Mouse (Mus musculus) midbrain, embryonic 15.5 days (tissue): ENCODE measurements at regions not wholly inside any gene's neighbourhood (a gene's known extent, or its start where the extent isn't known, plus 50 kb on each side); places are given as distances from the start of the nearest gene placed in this dataset.

Source experiments
- ATAC-seq: fragments of 200-750 bp; cut with Nextera tagmentation; replicated peaks from 2 replicates; pipeline ENCODE4 v1.8.0; 2017; ENCODE audit warnings: moderate TSS enrichment
- H3K27ac ChIP-seq: fragments of 300-500 bp; sonication (generic); 2 replicates; pipeline ENCODE4 v1.5.1; 2015; ENCODE audit warnings: mild to moderate bottlenecking, inconsistent platforms
- H3K27me3 ChIP-seq: fragments of 300-500 bp; sonication (generic); replicated peaks from 2 replicates; pipeline ENCODE4 v1.6.1; 2015; ENCODE audit warnings: inconsistent platforms
- H3K36me3 ChIP-seq: fragments of 300-500 bp; sonication (generic); replicated peaks from 2 replicates; pipeline ENCODE4 v1.6.1; 2015; ENCODE audit warnings: inconsistent platforms
- H3K4me1 ChIP-seq: fragments of 300-500 bp; sonication (generic); 2 replicates; pipeline ENCODE4 v1.6.1; 2015; ENCODE audit warnings: inconsistent platforms
- H3K4me2 ChIP-seq: fragments of 300-500 bp; sonication (generic); 2 replicates; pipeline ENCODE4 v1.6.1; 2015; ENCODE audit warnings: inconsistent platforms, mild to moderate bottlenecking, moderate library complexity
- H3K4me3 ChIP-seq: fragments of 300-500 bp; sonication (generic); 2 replicates; pipeline ENCODE4 v1.5.1; 2015; ENCODE audit warnings: mild to moderate bottlenecking, inconsistent platforms
- H3K9ac ChIP-seq: fragments of 300-500 bp; sonication (generic); 2 replicates; pipeline ENCODE4 v1.6.1; 2015; ENCODE audit warnings: mild to moderate bottlenecking, inconsistent platforms
- H3K9me3 ChIP-seq: fragments of 300-500 bp; sonication (generic); 2 replicates; pipeline ENCODE4 v1.6.1; 2016; ENCODE audit warnings: inconsistent platforms
- WGBS: fragments of 180-500 bp; shearing (Covaris S2); methylation state at CpG from one replicate; pipeline ENCODE4 v1.1.7; 2015; ENCODE audit warnings: mixed read lengths; 5-methylcytosine and 5-hydroxymethylcytosine counted together

GRCm38 (mm10) chr14:105805762-105806161 is 90.9 kb downstream of the Spry2 start:
- H3K27me3 ChIP-seq, result no peaks in the 10 kb centered on the region
- H3K27ac ChIP-seq, result no peak overlapping the region
- H3K4me1 ChIP-seq, result peaks cover 7% of the 10 kb centered on the region; the same call in 1 of the 2 replicates
- H3K36me3 ChIP-seq, result no peaks in the 10 kb centered on the region
- no peak overlapping the region for H3K9ac ChIP-seq
- no peak overlapping the region for H3K4me3 ChIP-seq
- H3K9me3 ChIP-seq, result no peaks in the 10 kb centered on the region
- ATAC-seq, result no peak
- WGBS, result 82% methylated on average over 6 of the region's 6 CpGs
- no peak overlapping the region for H3K4me2 ChIP-seq

- Histone ChIP-seq H3K4me1 (peaks cover 7% of the 10 kb centered on the region; the same call in 1 of the 2 replicates), H3K4me2 (no peak overlapping the region), H3K9me3 (no peaks in the 10 kb centered on the region), H3K36me3 (no peaks in the 10 kb centered on the region), H3K27ac (no peak overlapping the region), H3K27me3 (no peaks in the 10 kb centered on the region), H3K9ac (no peak overlapping the region), H3K4me3 (no peak overlapping the region)
- ATAC-seq, result no peak
- WGBS, result 76% methylated on average over 5 of the region's 5 CpGs
Observed at GRCm38 (mm10) chr14:105805362-105805761, 91.3 kb downstream of the Spry2 start.

- Histone ChIP-seq H3K27ac (no peak overlapping the region), H3K4me2 (no peak overlapping the region), H3K9me3 (no peaks in the 10 kb centered on the region), H3K27me3 (no peaks in the 10 kb centered on the region), H3K9ac (no peak overlapping the region), H3K4me3 (no peak overlapping the region), H3K4me1 (peaks cover 7% of the 10 kb centered on the region; the same call in 1 of the 2 replicates), H3K36me3 (no peaks in the 10 kb centered on the region)
- ATAC-seq, result no peak
- 79% methylated on average over 5 of the region's 5 CpGs for WGBS
Observed at GRCm38 (mm10) chr14:105804761-105805160, 91.9 kb downstream of the Spry2 start.

GRCm38 (mm10) chr14:105803281-105803680 is 93.3 kb downstream of the Spry2 start:
- Histone ChIP-seq H3K9ac (no peak overlapping the region), H3K4me3 (no peak overlapping the region), H3K9me3 (no peaks in the 10 kb centered on the region), H3K27me3 (no peaks in the 10 kb centered on the region), H3K36me3 (no peaks in the 10 kb centered on the region), H3K4me2 (peak overlapping the region; percentile 34), H3K4me1 (peaks cover 7% of the 10 kb centered on the region; the same call in 1 of the 2 replicates), H3K27ac (no peak overlapping the region)
- ATAC-seq, result no peak
- 47% methylated on average over 7 of the region's 7 CpGs for WGBS

GRCm38 (mm10) chr14:105802529-105803280 is 93.9 kb downstream of the Spry2 start:
- no peak overlapping the region for H3K9ac ChIP-seq
- H3K27ac ChIP-seq, result no peak overlapping the region
- WGBS, result 22% methylated on average over 18 of the region's 18 CpGs
- no peaks in the 10 kb centered on the region for H3K27me3 ChIP-seq
- peak overlapping the region; percentile 34 for H3K4me2 ChIP-seq
- H3K9me3 ChIP-seq, result no peaks in the 10 kb centered on the region
- ATAC-seq, result peak; percentile 45; the same call in 1 of the 2 replicates
- H3K4me3 ChIP-seq, result no peak overlapping the region
- no peaks in the 10 kb centered on the region for H3K36me3 ChIP-seq
- peaks cover 7% of the 10 kb centered on the region; the same call in 1 of the 2 replicates for H3K4me1 ChIP-seq

- Histone ChIP-seq H3K9me3 (no peaks in the 10 kb centered on the region), H3K27me3 (no peaks in the 10 kb centered on the region), H3K4me3 (no peak overlapping the region), H3K36me3 (no peaks in the 10 kb centered on the region), H3K9ac (no peak overlapping the region), H3K4me2 (no peak overlapping the region), H3K4me1 (peaks cover 7% of the 10 kb centered on the region; the same call in 1 of the 2 replicates), H3K27ac (no peak overlapping the region)
- no peak for ATAC-seq
- 82% methylated on average over 13 of the region's 13 CpGs for WGBS
Observed at GRCm38 (mm10) chr14:105800142-105800925, 96.3 kb downstream of the Spry2 start.

- Histone ChIP-seq H3K4me2 (no peak overlapping the region), H3K4me3 (no peak overlapping the region), H3K9me3 (no peaks in the 10 kb centered on the region), H3K36me3 (no peaks in the 10 kb centered on the region), H3K9ac (no peak overlapping the region), H3K27ac (no peak overlapping the region), H3K4me1 (peaks cover 7% of the 10 kb centered on the region; the same call in 1 of the 2 replicates), H3K27me3 (no peaks in the 10 kb centered on the region)
- no peak for ATAC-seq
- WGBS, result 60% methylated on average over 3 of the region's 3 CpGs
Observed at GRCm38 (mm10) chr14:105799401-105799861, 97.2 kb downstream of the Spry2 start.

GRCm38 (mm10) chr14:105793010-105793702 is 103.5 kb downstream of the Spry2 start:
- Histone ChIP-seq H3K9me3 (no peaks in the 10 kb centered on the region), H3K27ac (no peak overlapping the region), H3K4me2 (no peak overlapping the region), H3K4me3 (no peak overlapping the region), H3K36me3 (no peaks in the 10 kb centered on the region), H3K9ac (no peak overlapping the region), H3K27me3 (no peaks in the 10 kb centered on the region), H3K4me1 (no peaks in the 10 kb centered on the region)
- ATAC-seq, result no peak
- whole genome bisulfite sequencing, result 73% methylated on average over 4 of the region's 4 CpGs

- WGBS, result 87% methylated on average over 4 of the region's 4 CpGs
- ATAC-seq, result no peak
Observed at GRCm38 (mm10) chr14:105790441-105790840, 106.2 kb downstream of the Spry2 start.

GRCm38 (mm10) chr14:105783428-105783827 is 113.2 kb downstream of the Spry2 start:
- ATAC-seq, result no peak
- Histone ChIP-seq H3K36me3 (no peaks in the 10 kb centered on the region), H3K4me2 (no peak overlapping the region), H3K9ac (no peak overlapping the region), H3K4me3 (no peak overlapping the region), H3K27ac (no peak overlapping the region), H3K9me3 (no peaks in the 10 kb centered on the region), H3K27me3 (no peaks in the 10 kb centered on the region), H3K4me1 (no peaks in the 10 kb centered on the region)
- 87% methylated on average over 5 of the region's 5 CpGs for WGBS

More at GRCm38 (mm10) chr14:105790441-105790840, 106.2 kb downstream of the Spry2 start:
- no peaks in the 10 kb centered on the region for H3K27me3 ChIP-seq
- H3K9ac ChIP-seq, result no peak overlapping the region
- no peaks in the 10 kb centered on the region for H3K4me1 ChIP-seq
- H3K36me3 ChIP-seq, result no peaks in the 10 kb centered on the region
- H3K4me3 ChIP-seq, result no peak overlapping the region
- no peak overlapping the region for H3K4me2 ChIP-seq
- H3K9me3 ChIP-seq, result no peaks in the 10 kb centered on the region
- no peak overlapping the region for H3K27ac ChIP-seq

- H3K4me2 ChIP-seq, result no peak overlapping the region
- ATAC-seq, result no peak
- H3K9me3 ChIP-seq, result no peaks in the 10 kb centered on the region
- no peak overlapping the region for H3K27ac ChIP-seq
- H3K36me3 ChIP-seq, result no peaks in the 10 kb centered on the region
- no peak overlapping the region for H3K4me3 ChIP-seq
- H3K9ac ChIP-seq, result no peak overlapping the region
- H3K4me1 ChIP-seq, result no peaks in the 10 kb centered on the region
- H3K27me3 ChIP-seq, result no peaks in the 10 kb centered on the region
- 83% methylated on average over 3 of the region's 3 CpGs for WGBS
Observed at GRCm38 (mm10) chr14:105779760-105780159, 116.9 kb downstream of the Spry2 start.

- ATAC-seq, result no peak
- no peak overlapping the region for H3K4me3 ChIP-seq
- 77% methylated on average over 4 of the region's 4 CpGs for WGBS
Observed at GRCm38 (mm10) chr14:105779349-105779748, 117.3 kb downstream of the Spry2 start.

More at GRCm38 (mm10) chr14:105779349-105779748, 117.3 kb downstream of the Spry2 start:
- Histone ChIP-seq H3K27me3 (no peaks in the 10 kb centered on the region), H3K36me3 (no peaks in the 10 kb centered on the region), H3K4me1 (no peaks in the 10 kb centered on the region), H3K27ac (no peak overlapping the region), H3K9ac (no peak overlapping the region), H3K4me2 (no peak overlapping the region), H3K9me3 (no peaks in the 10 kb centered on the region)
